Mouse (Mus musculus) lung, postnatal 10 days (tissue): Measurements from ENCODE around the gene Ttc17.
"Not testable (repeated sequence)": the region's sequence is repeated elsewhere in the genome, so short reads cannot be mapped to it uniquely, and the experiment has no call there.

Experiments used
- DNase-seq: peaks from one replicate; pipeline ENCODE4 v3.0.0; 2021

Ttc17 gene

GRCm38 (mm10) chr2:94406083-94406957 is at the start of gene Ttc17:
Ttc17 (minus strand) TSS chr2:94406689.
- DNase-seq: peak; percentile 94

DNA sequence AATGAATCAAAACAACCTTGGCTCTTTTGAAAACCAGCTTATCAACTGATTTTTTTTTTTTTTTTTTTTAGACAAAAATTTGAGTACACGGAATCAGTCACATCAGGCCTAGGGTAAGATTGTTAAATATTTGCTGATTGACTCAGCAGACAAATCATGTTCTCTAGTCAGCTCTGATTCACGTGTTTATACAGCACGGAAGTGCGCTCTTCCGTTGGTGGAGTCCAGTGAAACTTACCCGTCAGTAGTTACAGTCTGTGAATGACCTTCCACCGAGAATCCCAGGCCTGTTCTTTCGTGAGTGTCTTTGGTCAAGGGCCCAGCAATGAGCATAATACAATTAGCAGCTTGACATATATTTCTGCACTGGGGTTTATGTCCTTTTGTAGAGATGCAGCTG is 43.2 kb upstream of the Ttc17 start:
- no peak for DNase-seq

GRCm38 (mm10) chr2:94436952-94437351 is 30.5 kb upstream of the Ttc17 start:
- peak; percentile 18 for DNase-seq

GRCm38 (mm10) chr2:94435481-94435880 is 29.0 kb upstream of the Ttc17 start:
- DNase-seq: no peak

DNA sequence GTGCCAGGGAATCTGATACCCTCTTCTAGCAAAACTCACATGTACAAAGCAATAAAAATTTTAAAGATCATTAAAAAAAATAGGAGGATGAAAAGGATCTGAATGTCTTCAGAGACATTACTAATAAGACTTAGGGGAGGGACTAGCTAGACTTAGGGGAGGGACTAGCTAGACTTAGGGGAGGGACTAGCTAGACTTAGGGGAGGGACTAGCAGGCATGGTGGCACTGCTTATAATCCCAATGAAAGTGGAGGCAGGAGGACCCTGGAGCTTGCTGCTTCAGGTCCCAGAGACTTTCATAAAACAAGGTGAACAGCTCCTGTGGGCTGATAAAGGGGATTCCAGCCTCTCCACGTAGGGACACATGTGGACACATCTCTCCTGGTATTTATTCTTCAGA is 28.3 kb upstream of the Ttc17 start:
- peak; percentile 16 for DNase-seq

DNA sequence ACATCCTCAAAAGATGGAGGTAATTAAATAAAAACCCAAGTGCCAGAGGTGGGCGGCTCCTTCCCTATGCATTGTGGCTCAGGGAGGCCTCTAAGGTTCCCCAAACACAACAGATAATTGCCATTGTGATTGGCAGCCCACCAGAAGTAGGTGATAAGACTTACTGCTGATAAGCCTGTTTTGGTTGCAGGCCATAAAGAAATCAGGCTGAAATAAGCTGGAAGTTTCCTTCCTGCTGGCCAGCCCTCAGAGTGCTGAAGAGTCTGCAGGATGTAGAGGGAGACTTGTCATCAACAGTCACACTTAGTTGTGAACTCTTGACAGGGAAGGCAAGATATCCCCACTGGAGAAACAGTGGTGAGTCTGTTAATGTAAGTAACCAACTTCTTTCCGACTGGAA is 25.7 kb upstream of the Ttc17 start:
- DNase-seq: peak; percentile 5

GRCm38 (mm10) chr2:94428456-94428855 is 22.0 kb upstream of the Ttc17 start:
- DNase-seq: no peak

- DNase-seq: no peak
Measured at GRCm38 (mm10) chr2:94407441-94407840, 952 bp upstream of the Ttc17 start.

- no peak for DNase-seq
Measured at GRCm38 (mm10) chr2:94407021-94407420, 532 bp upstream of the Ttc17 start.

DNA sequence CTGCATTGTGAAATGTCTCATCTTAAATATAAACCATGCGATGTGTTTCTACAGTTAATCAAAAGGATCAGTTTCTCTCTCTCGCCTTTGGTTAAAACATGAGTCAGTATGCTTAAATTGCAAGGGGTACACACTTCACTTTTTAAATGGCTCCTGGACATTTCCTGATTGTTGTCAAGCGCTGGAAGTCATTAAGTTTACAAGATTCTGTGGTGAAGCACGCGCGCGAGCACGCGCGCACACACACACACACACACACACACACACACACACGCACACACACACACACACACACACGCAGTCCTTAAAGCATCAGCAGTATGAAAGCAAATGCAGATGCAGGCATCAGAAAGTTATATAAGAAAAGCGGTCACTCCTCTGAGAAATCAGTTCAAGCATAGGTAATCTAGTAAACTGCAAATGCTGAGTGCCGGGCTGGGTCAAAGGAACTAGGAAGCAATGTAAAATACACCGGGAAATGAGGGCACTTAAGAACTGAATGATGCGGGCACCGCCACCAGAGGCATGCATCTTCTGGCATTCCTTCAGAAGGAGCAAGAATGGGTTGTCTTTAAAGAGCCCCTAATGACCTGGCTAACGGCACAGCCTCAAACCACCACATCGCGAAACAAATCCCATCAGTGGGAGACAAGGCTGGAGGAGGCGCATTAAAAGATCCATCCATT is 949 bp downstream of the Ttc17 start:
- peak; percentile 12 for DNase-seq

- DNase-seq: no peak
Measured at GRCm38 (mm10) chr2:94404512-94405240, 1.8 kb downstream of the Ttc17 start.

GRCm38 (mm10) chr2:94402561-94402960 is 3.9 kb downstream of the Ttc17 start:
- no peak for DNase-seq

DNA sequence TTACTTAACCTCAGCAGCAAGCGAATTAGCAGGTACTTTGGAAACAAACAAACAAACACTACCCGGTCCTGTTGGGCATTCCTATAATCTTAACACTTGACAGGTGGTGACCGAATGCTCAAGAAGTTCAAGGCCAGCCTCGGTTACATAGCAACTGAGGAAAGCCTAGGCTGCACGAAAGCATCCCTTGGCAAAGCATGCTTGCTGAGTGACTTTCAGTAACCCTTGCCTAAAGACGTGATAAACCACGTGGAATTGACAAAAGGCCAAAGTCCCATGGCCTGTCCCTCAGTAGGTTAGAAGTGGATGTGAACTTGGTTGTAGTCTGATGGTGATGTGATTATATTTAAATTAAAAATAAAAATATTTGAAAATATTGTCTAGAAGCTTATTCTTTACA is 4.4 kb downstream of the Ttc17 start:
- DNase-seq: no peak

- no peak for DNase-seq
Measured at GRCm38 (mm10) chr2:94401006-94401405, 5.5 kb downstream of the Ttc17 start.

- peak; percentile 48 for DNase-seq
Measured at GRCm38 (mm10) chr2:94398138-94398970, 8.1 kb downstream of the Ttc17 start.

- no peak for DNase-seq
Measured at GRCm38 (mm10) chr2:94397453-94397852, 9.0 kb downstream of the Ttc17 start.

GRCm38 (mm10) chr2:94396325-94396724 is 10.2 kb downstream of the Ttc17 start:
- no peak for DNase-seq

GRCm38 (mm10) chr2:94391127-94391526 is 15.4 kb downstream of the Ttc17 start:
- DNase-seq: not testable (repeated sequence)

- DNase-seq: no peak
Measured at GRCm38 (mm10) chr2:94389000-94389399, 17.5 kb downstream of the Ttc17 start.

- no peak for DNase-seq
Measured at GRCm38 (mm10) chr2:94387846-94388245, 18.6 kb downstream of the Ttc17 start.

- DNase-seq: not testable (repeated sequence)
Measured at GRCm38 (mm10) chr2:94384483-94384882, 22.0 kb downstream of the Ttc17 start.

DNA sequence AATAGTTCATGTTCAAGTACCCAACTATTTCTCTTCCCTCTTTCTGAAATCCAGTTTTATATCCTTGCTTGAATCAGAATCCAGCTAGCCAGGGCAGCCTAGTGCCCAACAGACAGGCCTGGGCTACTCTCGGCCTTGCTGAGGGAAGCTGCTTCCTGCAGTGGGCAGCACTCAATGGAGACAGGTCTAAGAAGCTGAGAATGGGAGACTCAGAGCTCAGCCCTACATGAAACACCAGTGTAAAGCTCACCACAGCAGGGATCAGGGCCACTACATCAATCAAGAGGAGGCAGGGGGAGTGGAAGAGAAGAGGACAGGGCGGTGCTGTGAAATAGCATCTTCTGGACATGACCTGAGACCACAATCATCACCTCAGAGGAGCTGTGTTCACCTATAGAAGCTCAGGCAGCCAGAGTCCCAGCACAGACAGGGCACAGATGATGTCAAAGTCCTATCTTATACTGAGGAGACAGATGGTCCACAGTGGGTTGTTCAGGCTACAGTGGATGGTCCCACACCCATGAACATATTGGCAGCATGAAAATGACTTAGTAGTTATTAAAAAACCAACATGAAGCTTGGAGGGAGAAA is 25.3 kb downstream of the Ttc17 start:
- DNase-seq: no peak
